8 mouse cellular contexts compared by ENCODE assay signal in the genomic region with DNA sequence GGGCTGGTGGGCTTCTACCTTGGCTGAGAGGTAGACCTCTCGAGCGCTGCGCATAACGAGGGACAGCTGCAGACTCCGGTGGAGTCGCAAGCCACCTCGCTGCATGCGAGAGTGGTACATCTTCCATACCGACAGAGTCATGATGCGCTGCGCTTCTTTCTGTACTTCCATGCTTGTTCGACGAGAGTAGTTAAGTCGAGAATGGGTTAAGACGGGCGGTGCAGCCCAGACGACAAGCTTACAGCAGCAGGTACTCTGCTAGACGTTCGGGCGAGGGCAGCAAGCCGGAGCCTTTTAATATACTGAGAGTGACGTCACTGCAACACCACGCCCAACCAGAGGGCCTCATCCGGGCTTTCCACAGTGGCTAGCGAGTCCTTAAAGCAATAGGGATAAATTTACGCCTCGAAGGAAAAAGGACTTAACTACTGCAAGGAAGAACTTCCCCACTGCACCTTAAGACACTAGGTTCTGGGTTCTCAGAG. TPM values are rescaled to one million over a fixed set of nuclear protein-coding genes. Genes with fewer than 3 reads are reported as not detected.
DNase-seq lines count a peak whose midpoint lies in the region; ATAC-seq and TF ChIP-seq lines count a peak whose summit lies in the region.

A gene (minus strand): TSS at position 272 of the 485 bp plus-strand sequence.

- peak within 1 kb of the TSS; percentile 84 for H3K4me2 ChIP-seq in intestine, postnatal 0 days (replicated peaks; ENCODE audit: low read depth)

- peak; percentile 18; the same call in 1 of the 2 replicates for TF ChIP-seq CTCF in intestine, postnatal 0 days (IDR thresholded peaks at IDR 0.05; ENCODE audit: low read depth)

- H3K36me3 ChIP-seq in intestine, postnatal 0 days (ENCODE audit: control insufficient read depth, insufficient read depth), result no peaks in the 10 kb centered on the region
- H3K36me3 ChIP-seq in midbrain, embryonic 10.5 days, result peaks cover 3% of the 10 kb centered on the region; the same call in 1 of the 2 replicates

- H3K27ac ChIP-seq in intestine, postnatal 0 days (ENCODE audit: low read depth, low read length), result peak within 1 kb of the TSS; percentile 99
- peak within 1 kb of the TSS; percentile 94 for H3K27ac ChIP-seq in midbrain, embryonic 10.5 days (replicated peaks)

- no peaks in the 10 kb centered on the region for H3K9me3 ChIP-seq in intestine, postnatal 0 days (ENCODE audit: control insufficient read depth)
- no peaks in the 10 kb centered on the region for H3K9me3 ChIP-seq in midbrain, embryonic 10.5 days (replicated peaks)

- peak within 1 kb of the TSS; percentile 84 for H3K4me3 ChIP-seq in intestine, postnatal 0 days (ENCODE audit: low read depth, low read length)
- peak within 1 kb of the TSS; percentile 87 for H3K4me3 ChIP-seq in midbrain, embryonic 10.5 days

- peak; percentile 97 for DNase-seq in adrenal gland, postnatal 10 days
- DNase-seq in embryo, embryonic 9.5 days (ENCODE audit: extremely low spot score), result peak; percentile 98
- DNase-seq in gastrocnemius, postnatal 4 days (ENCODE audit: low spot score in 2 of 2), result peak; percentile 80 to 91
- DNase-seq in left cerebral cortex, postnatal 36 days (ENCODE audit: low spot score in 2 of 2), result peak; percentile 92 to 95
- DNase-seq in midbrain, embryonic 10.5 days (ENCODE audit: low spot score), result peak; percentile 93
- DNase-seq in right cerebral cortex, postnatal 36 days (ENCODE audit: low spot score in 2 of 2), result peak; percentile 89 to 93
- DNase-seq in urinary bladder, postnatal 4 days (ENCODE audit: low spot score in 2 of 2), result peak; percentile 93 to 95

- under 1% methylated on average over 27 of the region's 27 CpGs for WGBS in intestine, postnatal 0 days
- under 1% methylated on average over 27 of the region's 27 CpGs for WGBS in midbrain, embryonic 10.5 days

- H3K27me3 ChIP-seq in intestine, postnatal 0 days (replicated peaks; ENCODE audit: control insufficient read depth, insufficient read depth, low read length), result no peaks in the 10 kb centered on the region
- no peaks in the 10 kb centered on the region for H3K27me3 ChIP-seq in midbrain, embryonic 10.5 days (ENCODE audit: low read depth, poor library complexity, severe bottlenecking)

- no peaks in the 10 kb centered on the region; the same call in 1 of the 2 replicates for H3K4me1 ChIP-seq in intestine, postnatal 0 days (replicated peaks; ENCODE audit: control insufficient read depth, insufficient read depth, low read length)
- H3K4me1 ChIP-seq in midbrain, embryonic 10.5 days, result peaks cover 72% of the 10 kb centered on the region

- H3K9ac ChIP-seq in intestine, postnatal 0 days (ENCODE audit: low read depth, low read length), result peak within 1 kb of the TSS; percentile 99

- peak; percentile 53 for ATAC-seq in intestine, postnatal 0 days

- intact Hi-C loops in left cerebral cortex, postnatal 36 days (cut with DNase I), result loop anchor here (1.0 to 5.0 kb wide), 2 partner anchors 23 to 40 kb away; a partner anchor contains a TSS

RNA-seq across cellular contexts. Expression of the gene that starts here (rescaled TPM):
- total RNA-seq in adrenal gland, postnatal 10 days (2021), result 10 to 100 TPM; 33.3 to 63.4 TPM
- 10 to 100 TPM; 21.5 to 26.1 TPM for total RNA-seq in gastrocnemius, postnatal 4 days (2021)
- 77.3 and 79.4 TPM in 2 replicates for polyA plus RNA-seq in intestine, postnatal 0 days (2015; fragmentation: Nextera tagmentation; extraction: Ambion mirVana)
- 10 to 100 TPM in 1 of 2 experiments, 1 to 10 TPM in 1; 5.6 to 27.6 TPM for total RNA-seq in left cerebral cortex, postnatal 36 days (2021)
- 63.6 and 78.2 TPM in 2 replicates for polyA plus RNA-seq in midbrain, embryonic 10.5 days (2016; fragmentation: Nextera tagmentation; extraction: Ambion mirVana)

Comparison
In these comparisons a context has a peak if more than half of its experiments do, and no peak if none do; other contexts are left out.
1. Peak in every context shown above with its lines: DNase-seq, ATAC-seq, H3K4me3 ChIP-seq and H3K27ac ChIP-seq.